Mouse (Mus musculus): ENCODE measurements at regions not wholly inside any gene's neighbourhood (a gene's known extent, or its start where the extent isn't known, plus 50 kb on each side); places are given as distances from the start of the nearest gene placed in this dataset.

DNA sequence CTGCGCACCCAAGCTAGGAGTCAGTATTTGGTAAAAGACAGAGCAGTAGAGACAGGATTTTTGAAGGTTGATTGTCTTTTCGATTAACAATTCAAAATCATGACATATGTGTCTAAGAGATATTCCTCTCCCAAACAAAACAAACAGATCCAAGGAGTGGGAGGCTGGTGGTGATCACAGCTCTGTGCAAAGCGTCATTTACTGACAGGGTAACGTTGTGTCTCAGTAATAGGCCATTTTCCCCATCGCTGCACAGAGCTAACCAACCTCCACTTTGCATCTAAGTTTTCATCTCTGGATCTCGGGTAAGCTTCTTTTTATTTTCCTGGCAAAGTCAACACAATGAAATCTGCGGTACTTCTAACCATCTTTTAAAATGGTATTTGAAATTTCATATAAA, 109.8 kb upstream of the Fstl4 start:
- Histone ChIP-seq H3K4me2 (ENCODE audit: low read length) (no peak overlapping the region), H3K4me1 (ENCODE audit: control insufficient read depth, insufficient read depth, low read depth, low read length) (no peaks in the 10 kb centered on the region), H3K27me3 (replicated peaks; ENCODE audit: control insufficient read depth, insufficient read depth, low read length) (no peaks in the 10 kb centered on the region), H3K36me3 (ENCODE audit: control insufficient read depth, insufficient read depth, low read length) (no peaks in the 10 kb centered on the region), H3K4me3 (ENCODE audit: low read length) (no peak overlapping the region), H3K27ac (ENCODE audit: low read depth, low read length) (no peak overlapping the region), H3K9me3 (ENCODE audit: control insufficient read depth, low read length) (no peaks in the 10 kb centered on the region), H3K9ac (ENCODE audit: low read depth, low read length) (no peak overlapping the region)
- no peak for ATAC-seq
- 67% methylated on average over 7 of the region's 7 CpGs for WGBS

DNA sequence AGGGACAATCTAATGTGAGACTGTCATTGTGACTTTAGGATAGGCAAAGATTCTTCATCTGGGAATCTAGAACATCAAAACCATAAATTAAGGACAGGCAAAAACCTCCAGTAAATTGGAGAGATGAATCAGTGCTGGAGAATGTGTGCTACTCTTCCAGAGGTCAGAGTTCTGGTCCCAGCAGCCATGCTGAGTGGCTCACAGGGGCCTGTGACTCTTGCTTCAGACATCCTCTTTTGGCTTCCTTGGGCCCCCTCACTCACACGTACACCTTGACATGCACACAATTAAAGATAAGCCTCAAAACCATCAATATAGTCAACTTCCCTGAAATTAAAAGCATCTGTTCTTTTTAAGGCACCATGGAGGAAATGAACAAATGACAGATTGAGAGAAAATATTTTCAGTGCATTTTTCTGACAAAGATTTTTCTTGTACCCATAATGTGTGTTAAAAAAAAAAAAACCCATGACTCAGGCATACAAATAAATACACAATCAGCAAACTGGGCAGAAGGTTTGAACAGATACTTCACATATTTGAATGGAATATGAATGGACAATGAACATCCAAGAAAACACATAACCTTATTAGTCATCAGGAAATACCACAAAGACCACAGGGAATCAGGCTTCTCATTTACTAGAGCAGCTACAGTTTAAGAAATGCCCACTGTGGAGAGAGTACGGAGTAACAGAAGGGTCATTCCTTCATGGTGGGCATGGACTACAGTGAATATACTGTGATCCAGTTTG, 108.5 kb upstream of the Fstl4 start:
- WGBS = 78% methylated on average over 2 of the region's 2 CpGs
- no peak overlapping the region for H3K4me3 ChIP-seq (ENCODE audit: low read length)

DNA sequence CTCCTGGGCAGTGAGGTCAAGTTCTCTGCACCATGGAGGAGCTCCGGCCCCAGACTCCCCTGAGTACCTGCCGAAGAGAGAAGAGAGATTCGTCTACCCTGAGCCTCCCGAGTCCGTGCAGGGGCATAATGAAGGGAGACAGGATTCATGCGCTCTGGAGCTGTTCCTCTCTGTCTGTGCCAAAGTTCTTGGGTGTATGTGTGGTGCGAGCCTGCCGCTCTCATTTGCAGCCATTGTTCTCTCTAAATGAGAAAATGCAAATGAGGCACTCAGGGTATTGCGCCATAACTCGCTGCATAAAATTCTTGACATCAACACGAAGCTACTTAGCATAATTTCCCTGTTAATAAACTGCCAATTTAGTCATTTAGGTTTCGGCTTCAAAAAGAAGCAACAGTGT, 103.2 kb upstream of the Fstl4 start:
- H3K4me2 ChIP-seq (ENCODE audit: low read length) = no peak overlapping the region
- ATAC-seq = peak; percentile 42; the same call in 1 of the 2 replicates

More for the DNA sequence above, 108.5 kb upstream of the Fstl4 start:
- ATAC-seq = no peak
- H3K36me3 ChIP-seq (ENCODE audit: control insufficient read depth, insufficient read depth, low read length) = no peaks in the 10 kb centered on the region
- H3K9ac ChIP-seq (ENCODE audit: low read depth, low read length) = no peak overlapping the region
- no peaks in the 10 kb centered on the region for H3K4me1 ChIP-seq (ENCODE audit: control insufficient read depth, insufficient read depth, low read depth, low read length)
- H3K27me3 ChIP-seq (replicated peaks; ENCODE audit: control insufficient read depth, insufficient read depth, low read length) = no peaks in the 10 kb centered on the region
- H3K9me3 ChIP-seq (ENCODE audit: control insufficient read depth, low read length) = no peaks in the 10 kb centered on the region
- no peak overlapping the region for H3K4me2 ChIP-seq (ENCODE audit: low read length)
- H3K27ac ChIP-seq (ENCODE audit: low read depth, low read length) = no peak overlapping the region

DNA sequence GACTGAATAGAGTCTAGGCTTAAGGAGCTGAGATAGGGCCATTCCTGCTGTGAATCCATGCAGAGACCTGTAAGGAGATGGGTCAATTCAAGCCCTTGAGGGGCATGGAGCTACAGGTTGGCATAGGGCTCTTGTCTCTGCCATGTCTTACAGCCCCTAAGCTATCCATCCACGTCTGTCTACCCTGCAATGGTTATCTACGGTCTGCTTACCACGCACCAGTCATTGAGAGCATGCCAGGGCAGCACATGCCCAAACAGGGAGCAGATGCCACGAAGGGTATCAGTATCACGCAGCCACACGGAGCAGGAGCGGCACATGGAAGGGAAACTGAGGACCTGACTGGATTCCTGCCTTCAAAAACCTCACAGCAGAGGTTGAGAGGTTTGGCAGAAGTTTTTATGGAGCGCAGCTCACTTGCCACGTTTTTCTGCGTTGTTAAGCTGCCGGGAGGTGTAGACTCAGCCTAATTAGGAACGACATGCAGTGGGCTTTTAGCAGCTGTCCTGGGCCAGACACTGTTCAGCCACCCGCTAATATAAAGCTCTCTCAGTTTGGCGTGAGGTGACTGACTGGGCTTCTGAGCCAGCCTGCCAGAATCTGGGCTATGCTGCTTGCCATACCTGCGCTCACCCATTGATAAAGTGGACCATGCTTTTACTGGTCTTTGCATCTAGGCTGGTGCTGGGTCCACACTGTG, 102.4 kb upstream of the Fstl4 start:
- no peak overlapping the region for H3K9ac ChIP-seq (ENCODE audit: low read depth, low read length)
- no peaks in the 10 kb centered on the region for H3K36me3 ChIP-seq (ENCODE audit: control insufficient read depth, insufficient read depth, low read length)
- peaks cover 4% of the 10 kb centered on the region for H3K4me1 ChIP-seq (ENCODE audit: control insufficient read depth, insufficient read depth, low read depth, low read length)
- H3K4me3 ChIP-seq (ENCODE audit: low read length) = no peak overlapping the region
- WGBS = 62% methylated on average over 15 of the region's 15 CpGs
- no peak for ATAC-seq
- H3K4me2 ChIP-seq (ENCODE audit: low read length) = no peak overlapping the region
- H3K27me3 ChIP-seq (replicated peaks; ENCODE audit: control insufficient read depth, insufficient read depth, low read length) = no peaks in the 10 kb centered on the region
- H3K27ac ChIP-seq (ENCODE audit: low read depth, low read length) = no peak overlapping the region
- H3K9me3 ChIP-seq (ENCODE audit: control insufficient read depth, low read length) = no peaks in the 10 kb centered on the region

More for the DNA sequence above, 103.2 kb upstream of the Fstl4 start:
- H3K27ac ChIP-seq (ENCODE audit: low read depth, low read length) = no peak overlapping the region
- H3K4me1 ChIP-seq (ENCODE audit: control insufficient read depth, insufficient read depth, low read depth, low read length) = peaks cover 4% of the 10 kb centered on the region
- no peak overlapping the region for H3K9ac ChIP-seq (ENCODE audit: low read depth, low read length)
- no peak overlapping the region for H3K4me3 ChIP-seq (ENCODE audit: low read length)
- no peaks in the 10 kb centered on the region for H3K27me3 ChIP-seq (replicated peaks; ENCODE audit: control insufficient read depth, insufficient read depth, low read length)
- 26% methylated on average over 12 of the region's 12 CpGs for WGBS
- no peaks in the 10 kb centered on the region for H3K9me3 ChIP-seq (ENCODE audit: control insufficient read depth, low read length)
- H3K36me3 ChIP-seq (ENCODE audit: control insufficient read depth, insufficient read depth, low read length) = no peaks in the 10 kb centered on the region

DNA sequence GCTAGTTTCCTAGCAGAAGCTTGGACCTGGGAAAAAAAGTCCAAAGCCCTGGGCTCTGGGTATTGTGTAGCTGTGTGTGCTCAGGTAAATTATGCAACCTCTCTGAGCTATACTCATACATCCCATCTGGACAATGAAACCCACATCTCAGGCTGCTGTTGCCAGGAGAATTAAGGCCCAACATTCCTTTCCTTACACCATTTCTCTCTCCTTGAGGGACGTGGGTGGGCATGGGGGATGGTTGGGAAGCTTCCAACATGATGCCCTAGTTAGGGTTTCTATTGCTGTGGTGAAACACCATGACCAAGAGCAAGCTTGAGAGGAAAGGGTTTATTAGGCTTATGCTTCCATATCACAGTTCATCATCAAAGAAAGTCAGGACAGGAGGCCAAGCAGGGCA, 99.1 kb upstream of the Fstl4 start:
- Histone ChIP-seq H3K9ac (ENCODE audit: low read depth, low read length) (no peak overlapping the region), H3K27ac (ENCODE audit: low read depth, low read length) (no peak overlapping the region), H3K4me2 (ENCODE audit: low read length) (no peak overlapping the region), H3K36me3 (ENCODE audit: control insufficient read depth, insufficient read depth, low read length) (no peaks in the 10 kb centered on the region), H3K4me1 (ENCODE audit: control insufficient read depth, insufficient read depth, low read depth, low read length) (peaks cover 4% of the 10 kb centered on the region), H3K4me3 (ENCODE audit: low read length) (no peak overlapping the region), H3K9me3 (ENCODE audit: control insufficient read depth, low read length) (no peaks in the 10 kb centered on the region; the same call in 1 of the 2 replicates), H3K27me3 (replicated peaks; ENCODE audit: control insufficient read depth, insufficient read depth, low read length) (no peaks in the 10 kb centered on the region)
- ATAC-seq = no peak
- 88% methylated on average over 1 of the region's 1 CpGs for WGBS

DNA sequence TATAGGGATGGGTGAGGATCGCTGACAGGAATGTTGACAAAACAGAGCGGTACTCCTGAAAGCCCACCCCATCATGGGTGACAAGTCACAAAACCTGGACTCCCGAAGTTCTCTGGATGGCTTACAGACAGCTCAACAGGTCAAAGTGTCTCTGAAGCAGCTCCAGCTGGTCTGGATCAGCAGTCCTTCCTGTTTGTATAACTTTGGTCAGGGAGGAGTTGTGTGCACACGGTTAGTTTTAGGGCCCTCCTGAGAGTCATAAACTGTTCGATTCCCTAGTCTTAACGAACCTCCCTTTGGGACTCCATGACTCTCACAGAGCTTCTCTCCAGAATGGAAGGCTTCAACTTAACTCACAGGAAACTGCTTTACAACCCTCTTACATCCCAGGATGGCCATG, 89.4 kb upstream of the Fstl4 start:
- no peak overlapping the region for H3K4me3 ChIP-seq (ENCODE audit: low read length)
- no peak overlapping the region for H3K4me2 ChIP-seq (ENCODE audit: low read length)
- H3K36me3 ChIP-seq (ENCODE audit: control insufficient read depth, insufficient read depth, low read length) = no peaks in the 10 kb centered on the region
- no peak for ATAC-seq
- H3K27ac ChIP-seq (ENCODE audit: low read depth, low read length) = no peak overlapping the region
- H3K9ac ChIP-seq (ENCODE audit: low read depth, low read length) = no peak overlapping the region
- 84% methylated on average over 6 of the region's 6 CpGs for WGBS
- no peaks in the 10 kb centered on the region for H3K4me1 ChIP-seq (ENCODE audit: control insufficient read depth, insufficient read depth, low read depth, low read length)
- no peaks in the 10 kb centered on the region for H3K9me3 ChIP-seq (ENCODE audit: control insufficient read depth, low read length)
- H3K27me3 ChIP-seq (replicated peaks; ENCODE audit: control insufficient read depth, insufficient read depth, low read length) = no peaks in the 10 kb centered on the region

DNA sequence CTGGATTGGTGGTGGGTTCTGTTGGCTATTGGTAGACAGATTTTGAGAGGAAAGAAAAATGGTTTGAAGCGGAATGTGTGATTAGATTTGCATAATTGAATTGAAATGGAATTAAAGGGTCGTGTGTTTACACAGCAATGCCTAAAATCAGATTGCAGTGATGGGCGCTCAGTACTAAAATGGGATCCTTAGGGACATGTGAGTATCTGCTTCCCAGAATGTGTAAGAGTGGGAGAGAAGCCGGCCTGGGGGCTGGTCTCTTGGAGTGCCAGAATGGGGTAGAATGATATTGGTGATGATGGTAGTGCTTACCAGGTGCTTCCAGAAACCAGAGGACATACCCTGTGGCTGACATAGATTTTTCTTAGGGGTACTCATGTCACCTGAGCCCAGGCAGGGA, 86.2 kb upstream of the Fstl4 start:
- Histone ChIP-seq H3K9me3 (ENCODE audit: control insufficient read depth, low read length) (no peaks in the 10 kb centered on the region), H3K9ac (ENCODE audit: low read depth, low read length) (no peak overlapping the region), H3K4me3 (ENCODE audit: low read length) (no peak overlapping the region), H3K36me3 (ENCODE audit: control insufficient read depth, insufficient read depth, low read length) (no peaks in the 10 kb centered on the region), H3K27me3 (replicated peaks; ENCODE audit: control insufficient read depth, insufficient read depth, low read length) (no peaks in the 10 kb centered on the region), H3K4me2 (ENCODE audit: low read length) (no peak overlapping the region), H3K27ac (ENCODE audit: low read depth, low read length) (no peak overlapping the region), H3K4me1 (ENCODE audit: control insufficient read depth, insufficient read depth, low read depth, low read length) (no peaks in the 10 kb centered on the region)
- 69% methylated on average over 4 of the region's 4 CpGs for WGBS
- ATAC-seq = no peak

DNA sequence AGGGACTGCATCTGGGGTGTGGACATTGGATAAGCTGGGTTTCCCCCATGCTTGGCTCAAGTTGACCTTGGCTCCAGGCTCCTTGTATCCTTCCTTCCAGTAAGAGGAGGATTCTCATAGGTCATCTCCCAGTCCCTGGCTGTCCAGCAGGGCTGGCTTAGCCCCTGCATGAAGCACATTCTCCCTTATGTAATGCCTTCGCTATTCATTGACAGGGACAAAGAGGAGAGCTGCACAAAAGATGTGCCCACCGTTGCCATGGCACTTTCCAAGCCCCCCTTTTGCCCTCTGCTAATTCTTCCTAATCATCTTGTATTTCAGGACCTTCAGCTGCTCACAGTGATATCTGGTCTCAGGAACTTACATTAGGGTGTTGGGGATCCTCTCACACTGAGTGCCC, 79.0 kb upstream of the Fstl4 start:
- no peak overlapping the region for H3K27ac ChIP-seq (ENCODE audit: low read depth, low read length)
- H3K4me1 ChIP-seq (ENCODE audit: control insufficient read depth, insufficient read depth, low read depth, low read length) = no peaks in the 10 kb centered on the region
- 21% methylated on average over 2 of the region's 2 CpGs for WGBS
- no peak overlapping the region for H3K4me2 ChIP-seq (ENCODE audit: low read length)
- H3K9me3 ChIP-seq (ENCODE audit: control insufficient read depth, low read length) = peaks cover 5% of the 10 kb centered on the region
- no peak overlapping the region for H3K4me3 ChIP-seq (ENCODE audit: low read length)
- ATAC-seq = peak; percentile 52; the same call in 1 of the 2 replicates
- H3K36me3 ChIP-seq (ENCODE audit: control insufficient read depth, insufficient read depth, low read length) = no peaks in the 10 kb centered on the region
- no peak overlapping the region for H3K9ac ChIP-seq (ENCODE audit: low read depth, low read length)
- no peaks in the 10 kb centered on the region for H3K27me3 ChIP-seq (replicated peaks; ENCODE audit: control insufficient read depth, insufficient read depth, low read length)

DNA sequence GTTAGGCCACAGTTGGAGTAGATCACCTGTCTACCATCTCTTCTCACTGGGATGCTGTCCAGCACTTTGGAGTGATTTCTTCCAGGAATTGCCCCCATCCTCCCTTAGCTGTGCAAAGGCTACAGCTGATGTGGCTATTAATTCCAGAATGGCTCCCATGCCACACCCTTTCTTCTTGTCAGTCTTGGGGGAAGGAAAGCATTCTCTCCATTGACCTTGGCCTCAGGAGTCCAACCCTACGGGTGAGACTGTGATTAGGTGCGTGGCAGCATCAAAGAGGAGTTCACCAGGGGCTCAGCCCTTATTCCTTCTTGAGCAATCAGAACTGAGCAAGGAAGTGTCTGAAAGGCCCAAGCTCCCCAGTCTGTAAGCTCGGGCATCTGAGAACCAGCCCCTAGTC, 71.7 kb upstream of the Fstl4 start:
- Histone ChIP-seq H3K9ac (ENCODE audit: low read depth, low read length) (no peak overlapping the region), H3K27ac (ENCODE audit: low read depth, low read length) (no peak overlapping the region), H3K27me3 (replicated peaks; ENCODE audit: control insufficient read depth, insufficient read depth, low read length) (no peaks in the 10 kb centered on the region), H3K4me2 (ENCODE audit: low read length) (no peak overlapping the region), H3K4me3 (ENCODE audit: low read length) (no peak overlapping the region), H3K36me3 (ENCODE audit: control insufficient read depth, insufficient read depth, low read length) (no peaks in the 10 kb centered on the region), H3K4me1 (ENCODE audit: control insufficient read depth, insufficient read depth, low read depth, low read length) (no peaks in the 10 kb centered on the region), H3K9me3 (ENCODE audit: control insufficient read depth, low read length) (peaks cover 3% of the 10 kb centered on the region)
- WGBS = 77% methylated on average over 3 of the region's 3 CpGs
- ATAC-seq = no peak
